Mouse (Mus musculus): ENCODE results near the gene Erc2. TPM values are rescaled to one million over a fixed set of nuclear protein-coding genes. Genes with fewer than 3 reads are reported as not detected.

Gene Erc2
- polyA plus RNA-seq, 1 experiment = 0.90 TPM

DNA sequence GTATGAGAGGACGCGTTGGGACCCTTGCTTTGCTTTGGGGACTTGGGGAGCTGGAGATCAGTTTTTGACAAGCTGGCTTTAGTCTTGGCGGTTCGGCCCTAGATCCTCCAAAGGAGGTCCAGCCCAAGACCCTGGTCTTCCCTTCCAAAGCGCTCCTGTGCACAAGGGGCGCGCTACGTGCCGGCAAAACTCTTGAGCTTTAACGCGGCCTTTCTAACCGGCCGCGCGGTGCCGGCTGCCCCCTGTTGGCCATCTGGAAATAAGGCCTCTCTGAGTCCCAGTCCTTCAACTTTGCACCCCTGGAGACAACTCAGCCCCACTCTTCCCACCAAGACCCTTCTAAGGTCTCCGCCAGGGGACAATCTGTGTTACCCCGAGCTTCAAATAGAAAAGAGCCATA lies 885.2 kb downstream of the Erc2 start:
- Histone ChIP-seq H3K27me3 (ENCODE audit: control insufficient read depth, insufficient read depth, insufficient read length) (peaks cover 28% of the 10 kb centered on the region), H3K36me3 (ENCODE audit: control insufficient read depth, insufficient read depth) (no peaks in the 10 kb centered on the region), H3K79me3 (ENCODE audit: low read depth) (no peaks in the 10 kb centered on the region), H3ac (ENCODE audit: control insufficient read depth, insufficient read length, low read depth) (no peak overlapping the region), H3K4me3 (ENCODE audit: insufficient read depth, poor library complexity, severe bottlenecking) (no peak overlapping the region), H3K79me2 (ENCODE audit: control insufficient read depth, insufficient read depth) (no peaks in the 10 kb centered on the region)
- TF ChIP-seq FOSL1 (IDR thresholded peaks at IDR 0.05; ENCODE audit: insufficient read depth, low read length, poor library complexity, severe bottlenecking) = no peak
- no peak for TF ChIP-seq CTCF (IDR thresholded peaks at IDR 0.05; ENCODE audit: control insufficient read depth, insufficient read depth, insufficient read length)
- no peak for TF ChIP-seq MAX (IDR thresholded peaks at IDR 0.05)
- no peak for TF ChIP-seq USF1 (IDR thresholded peaks at IDR 0.05; ENCODE audit: low read depth)
- no peak for TF ChIP-seq MYOD1 (IDR thresholded peaks at IDR 0.05; ENCODE audit: control insufficient read depth, insufficient read length, low read depth)
- no peak for TF ChIP-seq MYOG (IDR thresholded peaks at IDR 0.05; ENCODE audit: control insufficient read depth, extremely low read depth, insufficient read length)
- no peak for TF ChIP-seq CEBPB (IDR thresholded peaks at IDR 0.05; ENCODE audit: low read depth)

DNA sequence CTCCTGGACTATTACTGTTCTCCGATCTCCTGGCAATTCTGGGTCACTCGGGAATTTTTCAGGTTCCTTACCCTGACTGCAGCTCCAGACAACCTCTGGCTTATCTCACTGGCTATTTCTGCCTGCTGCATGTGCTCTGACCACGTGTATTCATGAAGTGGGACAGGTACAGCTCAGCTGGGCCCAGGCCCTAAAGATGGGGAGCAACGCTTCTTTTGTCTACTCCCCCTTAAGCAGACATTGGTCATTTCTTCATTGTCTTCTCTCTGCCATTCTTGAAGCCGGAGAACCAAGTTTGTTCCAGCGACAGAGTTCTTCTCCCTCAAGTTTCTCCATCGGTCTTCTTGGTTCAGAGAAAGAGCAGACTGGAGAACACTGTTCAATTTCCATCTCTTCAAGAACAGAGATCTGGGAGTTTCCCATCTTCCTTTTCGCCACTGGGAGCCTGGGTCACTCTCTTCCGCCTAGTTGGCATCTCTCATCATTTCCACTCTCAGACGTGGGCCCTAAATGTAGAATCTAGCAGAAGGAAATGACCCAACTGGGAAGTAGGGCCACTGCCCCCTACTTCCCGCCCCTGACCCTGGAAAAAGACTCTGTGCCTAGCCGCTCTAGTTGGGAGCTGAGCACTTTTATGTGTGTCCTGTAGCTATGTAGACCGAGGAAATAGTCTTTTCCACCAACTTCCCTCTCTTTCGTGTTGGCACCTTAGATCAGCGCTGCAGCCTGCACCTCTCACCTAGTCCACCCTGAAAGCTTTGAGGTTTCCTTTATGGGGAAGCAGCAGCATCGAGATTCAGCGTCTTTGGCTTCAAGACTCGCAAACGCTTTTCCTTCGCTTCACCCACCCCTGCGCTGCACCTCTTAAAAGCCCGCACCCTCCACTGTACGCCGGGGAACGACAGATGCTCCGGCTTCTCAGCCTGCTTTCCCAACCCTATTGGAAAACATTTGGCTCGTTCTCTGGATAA lies 886.3 kb downstream of the Erc2 start:
- Histone ChIP-seq H3ac (ENCODE audit: control insufficient read depth, insufficient read length, low read depth) (no peak overlapping the region), H3K27me3 (ENCODE audit: control insufficient read depth, insufficient read depth, insufficient read length) (peaks cover 28% of the 10 kb centered on the region), H3K79me2 (ENCODE audit: control insufficient read depth, insufficient read depth) (no peaks in the 10 kb centered on the region), H3K36me3 (ENCODE audit: control insufficient read depth, insufficient read depth) (no peaks in the 10 kb centered on the region), H3K4me3 (ENCODE audit: insufficient read depth, poor library complexity, severe bottlenecking) (no peak overlapping the region), H3K79me3 (ENCODE audit: low read depth) (no peaks in the 10 kb centered on the region)
- TF ChIP-seq USF1 (IDR thresholded peaks at IDR 0.05; ENCODE audit: low read depth) = no peak
- no peak for TF ChIP-seq CEBPB (IDR thresholded peaks at IDR 0.05; ENCODE audit: low read depth)
- no peak for TF ChIP-seq MYOG (IDR thresholded peaks at IDR 0.05; ENCODE audit: control insufficient read depth, extremely low read depth, insufficient read length)
- no peak for TF ChIP-seq CTCF (IDR thresholded peaks at IDR 0.05; ENCODE audit: control insufficient read depth, insufficient read depth, insufficient read length)
- no peak for TF ChIP-seq MAX (IDR thresholded peaks at IDR 0.05)
- no peak for TF ChIP-seq FOSL1 (IDR thresholded peaks at IDR 0.05; ENCODE audit: insufficient read depth, low read length, poor library complexity, severe bottlenecking)
- TF ChIP-seq MYOD1 (IDR thresholded peaks at IDR 0.05; ENCODE audit: control insufficient read depth, insufficient read length, low read depth) = no peak

DNA sequence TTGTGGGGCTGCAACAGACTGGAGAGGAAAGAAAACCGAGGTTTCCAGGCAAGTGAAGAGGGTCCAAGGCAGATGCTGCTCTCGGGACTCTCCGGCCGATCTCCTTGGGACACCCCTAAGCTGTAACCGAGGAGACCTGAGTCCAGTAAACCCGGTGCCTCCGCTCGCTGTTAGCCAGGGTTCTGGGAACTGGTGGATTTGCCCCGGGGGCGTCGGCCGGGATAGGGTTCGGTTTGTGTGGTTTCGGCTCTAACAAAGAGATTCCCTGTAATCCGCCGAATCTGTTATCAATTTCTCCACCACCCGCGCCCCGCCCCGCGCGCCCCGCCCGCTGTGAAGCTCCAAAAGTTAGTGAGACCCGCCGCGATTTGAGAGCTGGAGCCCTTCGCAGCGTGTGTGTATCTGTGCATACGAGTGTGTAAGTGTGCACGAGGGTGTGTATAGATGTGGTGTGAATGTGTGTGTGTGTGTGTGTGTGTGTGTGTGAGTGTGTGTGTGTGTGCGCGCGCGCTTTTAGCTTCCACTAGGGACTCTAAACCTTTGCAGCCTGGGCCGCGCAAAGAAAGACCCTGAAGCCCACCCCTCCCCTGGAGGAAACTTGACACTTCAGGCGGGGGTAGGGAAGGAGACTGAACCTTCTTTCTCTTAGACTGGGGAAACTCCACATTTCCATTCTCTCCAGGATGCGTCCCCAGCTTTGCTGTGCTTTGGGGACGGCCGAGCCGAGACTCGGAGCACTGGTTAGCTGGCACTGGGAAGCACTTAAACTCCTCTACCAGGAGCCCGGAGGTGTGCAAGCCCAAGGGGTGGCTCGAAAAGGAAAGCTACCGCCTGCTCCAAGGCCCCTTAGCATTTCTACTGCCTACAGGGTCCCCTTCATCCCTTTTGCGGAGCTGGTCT lies 887.5 kb downstream of the Erc2 start:
- peaks cover 18% of the 10 kb centered on the region for H3K27me3 ChIP-seq (ENCODE audit: control insufficient read depth, insufficient read depth, insufficient read length)
- H3K79me2 ChIP-seq (ENCODE audit: control insufficient read depth, insufficient read depth) = no peaks in the 10 kb centered on the region
- H3ac ChIP-seq (ENCODE audit: control insufficient read depth, insufficient read length, low read depth) = no peak overlapping the region
- H3K79me3 ChIP-seq (ENCODE audit: low read depth) = no peaks in the 10 kb centered on the region
- H3K36me3 ChIP-seq (ENCODE audit: control insufficient read depth, insufficient read depth) = no peaks in the 10 kb centered on the region
- no peak overlapping the region for H3K4me3 ChIP-seq (ENCODE audit: insufficient read depth, poor library complexity, severe bottlenecking)
- TF ChIP-seq USF1 (IDR thresholded peaks at IDR 0.05; ENCODE audit: low read depth) (no peak), MYOD1 (IDR thresholded peaks at IDR 0.05; ENCODE audit: control insufficient read depth, insufficient read length, low read depth) (no peak), CTCF (IDR thresholded peaks at IDR 0.05; ENCODE audit: control insufficient read depth, insufficient read depth, insufficient read length) (no peak), MYOG (IDR thresholded peaks at IDR 0.05; ENCODE audit: control insufficient read depth, extremely low read depth, insufficient read length) (no peak), CEBPB (IDR thresholded peaks at IDR 0.05; ENCODE audit: low read depth) (no peak), FOSL1 (IDR thresholded peaks at IDR 0.05; ENCODE audit: insufficient read depth, low read length, poor library complexity, severe bottlenecking) (no peak), MAX (IDR thresholded peaks at IDR 0.05) (no peak)

DNA sequence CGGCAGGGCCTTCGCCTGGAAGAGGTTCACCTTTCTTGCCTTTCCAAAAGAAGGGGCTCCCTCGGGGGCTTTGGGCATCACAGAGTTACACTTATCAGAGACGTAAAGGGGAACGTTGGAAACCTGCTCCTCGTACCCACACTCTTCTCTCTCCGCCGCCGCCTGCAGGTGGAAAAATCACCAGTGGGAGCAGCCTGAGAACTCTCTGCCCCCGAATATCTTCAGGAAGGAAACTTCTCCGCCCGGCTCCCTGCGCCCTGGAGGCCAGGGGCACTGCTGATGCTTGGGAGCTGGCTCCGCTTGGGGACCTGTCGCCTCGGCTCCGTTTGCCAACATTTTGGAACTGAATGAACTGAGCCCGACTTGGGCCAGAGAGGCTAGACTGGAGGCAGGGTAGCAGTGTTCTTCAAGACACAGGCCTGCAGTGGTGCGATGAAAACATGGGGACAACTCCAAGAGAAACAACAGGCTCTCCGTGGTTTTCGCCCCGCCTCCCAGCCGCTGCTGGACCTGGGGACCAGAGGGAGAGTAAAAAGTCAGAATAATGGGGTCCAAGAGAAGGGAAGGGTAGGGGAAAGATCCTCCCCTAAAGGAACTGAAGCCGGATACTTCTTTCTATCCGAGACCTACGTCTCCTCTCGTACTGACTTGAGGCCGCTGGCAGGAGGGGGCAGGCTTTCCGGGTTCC lies 888.3 kb downstream of the Erc2 start:
- no peaks in the 10 kb centered on the region for H3K79me2 ChIP-seq (ENCODE audit: control insufficient read depth, insufficient read depth)
- H3K4me3 ChIP-seq (ENCODE audit: insufficient read depth, poor library complexity, severe bottlenecking) = no peak overlapping the region
- H3K27me3 ChIP-seq (ENCODE audit: control insufficient read depth, insufficient read depth, insufficient read length) = peaks cover 10% of the 10 kb centered on the region
- TF ChIP-seq USF1 (IDR thresholded peaks at IDR 0.05; ENCODE audit: low read depth) (no peak), FOSL1 (IDR thresholded peaks at IDR 0.05; ENCODE audit: insufficient read depth, low read length, poor library complexity, severe bottlenecking) (no peak), MYOG (IDR thresholded peaks at IDR 0.05; ENCODE audit: control insufficient read depth, extremely low read depth, insufficient read length) (no peak), MAX (IDR thresholded peaks at IDR 0.05) (no peak), CEBPB (IDR thresholded peaks at IDR 0.05; ENCODE audit: low read depth) (no peak), MYOD1 (IDR thresholded peaks at IDR 0.05; ENCODE audit: control insufficient read depth, insufficient read length, low read depth) (no peak)
- no peaks in the 10 kb centered on the region for H3K36me3 ChIP-seq (ENCODE audit: control insufficient read depth, insufficient read depth)
- H3ac ChIP-seq (ENCODE audit: control insufficient read depth, insufficient read length, low read depth) = no peak overlapping the region
- no peaks in the 10 kb centered on the region for H3K79me3 ChIP-seq (ENCODE audit: low read depth)
